ENCODE assay signal across 12 mouse cellular contexts in the genomic region with DNA sequence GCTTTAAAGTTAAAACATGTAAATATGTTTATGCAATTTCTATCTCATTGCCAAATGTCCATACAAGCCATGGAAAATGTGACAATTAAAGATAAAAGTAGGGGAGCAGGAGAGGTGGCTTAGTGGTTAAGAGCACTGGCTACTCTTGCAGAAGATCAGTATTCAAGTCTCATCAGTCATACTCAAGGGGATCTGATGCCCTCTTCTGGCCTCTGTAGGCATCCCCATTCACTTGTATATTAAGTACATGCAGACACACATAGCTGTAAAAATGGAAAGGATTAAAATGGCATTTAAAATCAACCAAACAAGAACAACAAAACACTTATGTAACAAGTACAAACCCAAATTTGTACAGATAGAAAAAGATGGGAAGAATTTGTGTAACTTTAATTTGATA. TPM values are rescaled to one million over a fixed set of nuclear protein-coding genes. Genes with fewer than 3 reads are reported as not detected.
DNase-seq lines count a peak whose midpoint lies in the region; ATAC-seq and TF ChIP-seq lines count a peak whose summit lies in the region.
"Had no signal": no experiment of that assay in that cellular context is flagged by ENCODE, and none has a peak within 500 bp of the region (broad histone marks: within the 10 kb centered on the region; RNA-seq: fewer than 3 reads in every experiment).

No protein-coding gene starts in this region.

- no peak overlapping the region for H3K4me2 ChIP-seq in liver, embryonic 14.5 days (ENCODE audit: low read depth)
- no peak overlapping the region for H3K4me2 ChIP-seq in liver, embryonic 12.5 days
- H3K4me2 ChIP-seq: forebrain, embryonic 13.5 days; hindbrain, embryonic 13.5 days; liver, embryonic 15.5 days had no signal

- H3K4me1 ChIP-seq in liver, embryonic 14.5 days (replicated peaks; ENCODE audit: control insufficient read depth in 2 of 2, insufficient read depth in 2 of 2, low read length in 1 of 2) = no peaks in the 10 kb centered on the region
- no peaks in the 10 kb centered on the region for H3K4me1 ChIP-seq in liver, embryonic 12.5 days
- H3K4me1 ChIP-seq: forebrain, embryonic 13.5 days; hindbrain, embryonic 13.5 days; liver, embryonic 15.5 days had no signal

- no peak overlapping the region for H3K9ac ChIP-seq in liver, embryonic 14.5 days (replicated peaks)
- no peak overlapping the region for H3K9ac ChIP-seq in liver, embryonic 12.5 days
- H3K9ac ChIP-seq: forebrain, embryonic 13.5 days; hindbrain, embryonic 13.5 days; liver, embryonic 15.5 days had no signal

- no peak overlapping the region for H3K27ac ChIP-seq in liver, embryonic 14.5 days
- H3K27ac ChIP-seq in liver, embryonic 12.5 days = no peak overlapping the region
- H3K27ac ChIP-seq: forebrain, embryonic 13.5 days; hindbrain, embryonic 13.5 days; liver, embryonic 15.5 days had no signal

- no peaks in the 10 kb centered on the region for H3K36me3 ChIP-seq in liver, embryonic 14.5 days (replicated peaks; ENCODE audit: control insufficient read depth, insufficient read depth, low read depth)
- H3K36me3 ChIP-seq in liver, embryonic 12.5 days = no peaks in the 10 kb centered on the region
- H3K36me3 ChIP-seq: hindbrain, embryonic 13.5 days; liver, embryonic 15.5 days had no signal

- TF ChIP-seq EP300 in liver, embryonic 14.5 days (IDR thresholded peaks at IDR 0.05; ENCODE audit: low read depth) = no peak

- TF ChIP-seq CTCF in liver, embryonic 14.5 days (IDR thresholded peaks at IDR 0.05; ENCODE audit: low read depth) = peak; percentile 32; the same call in 1 of the 2 replicates

- H3K9me3 ChIP-seq in liver, embryonic 14.5 days (ENCODE audit: control insufficient read depth, low read length) = no peaks in the 10 kb centered on the region
- H3K9me3 ChIP-seq in liver, embryonic 12.5 days (replicated peaks) = no peaks in the 10 kb centered on the region
- H3K9me3 ChIP-seq: forebrain, embryonic 13.5 days; hindbrain, embryonic 13.5 days; liver, embryonic 15.5 days had no signal

- peak; percentile 17 for DNase-seq in embryo, embryonic 10.5 days (ENCODE audit: low spot score)
- DNase-seq in embryo, embryonic 9.5 days (ENCODE audit: extremely low spot score) = no peak
- DNase-seq in liver, embryonic 14.5 days (ENCODE audit: low read depth in 3 of 3, low spot score in 3 of 3) = peak in 2 of 3 experiments; percentile 3
- peak; percentile 24 for DNase-seq in ES-CJ7 (ENCODE audit: low read depth, low spot score)
- DNase-seq in ovary, adult 18-20 months (ENCODE audit: low spot score) = no peak
- DNase-seq in left cerebral cortex, adult 8-10 months (ENCODE audit: low spot score in 2 of 2) = no peak
- DNase-seq: midbrain, embryonic 14.5 days had no signal

- H3K4me3 ChIP-seq in liver, embryonic 14.5 days (ENCODE audit: insufficient read depth in 1 of 2, low read depth in 2 of 2, low read length in 2 of 2) = no peak overlapping the region
- no peak overlapping the region for H3K4me3 ChIP-seq in liver, embryonic 12.5 days
- H3K4me3 ChIP-seq: forebrain, embryonic 13.5 days; hindbrain, embryonic 13.5 days; liver, embryonic 15.5 days had no signal

- ATAC-seq in liver, embryonic 14.5 days (ENCODE audit: insufficient read depth) = no peak
- ATAC-seq in liver, embryonic 12.5 days = no peak
- ATAC-seq in megakaryocyte progenitor cell, adult 5-6 weeks (replicated peaks; ENCODE audit: poor library complexity) = 0 out of 2 replicates have a peak, but pooled peaks have one; percentile 37
- ATAC-seq: forebrain, embryonic 13.5 days had no signal

- H3K27me3 ChIP-seq in liver, embryonic 14.5 days (ENCODE audit: control insufficient read depth, insufficient read depth, low read length) = no peaks in the 10 kb centered on the region
- no peaks in the 10 kb centered on the region for H3K27me3 ChIP-seq in liver, embryonic 12.5 days (replicated peaks)
- H3K27me3 ChIP-seq: forebrain, embryonic 13.5 days; hindbrain, embryonic 13.5 days; liver, embryonic 15.5 days had no signal

RNA-seq across cellular contexts. Expression of gene Tanc2, which starts 54.2 kb away (rescaled TPM):
- polyA plus RNA-seq in liver, embryonic 14.5 days (2012; rRNA removed) = 0.66 TPM in 2 replicates
- polyA plus RNA-seq in liver, embryonic 14.5 days (2014; fragmentation: Nextera tagmentation; extraction: Ambion mirVana) = 0.89 and 0.99 TPM in 2 replicates
- 3.4 and 4.4 TPM in 2 replicates for polyA plus RNA-seq in liver, embryonic 12.5 days (2016; fragmentation: Nextera tagmentation; extraction: Ambion mirVana)
- total RNA-seq in megakaryocyte progenitor cell, adult 5-6 weeks (2015) = 3.0 and 3.4 TPM in 2 replicates
- 1.1 and 1.5 TPM in 2 replicates for total RNA-seq in megakaryocyte progenitor cell, adult 5-6 weeks (2017)
- 100 to 1,000 TPM; 209 to 233 (median 215) TPM for total RNA-seq in left cerebral cortex, adult 8-10 months (2022)

Comparison
In these comparisons a context has a peak if more than half of its experiments do, and no peak if none do; other contexts are left out.
1. DNase-seq: peak in embryo, embryonic 10.5 days (single experiment), liver, embryonic 14.5 days (2 of 3) and ES-CJ7 (single experiment); none in embryo, embryonic 9.5 days (single experiment), ovary, adult 18-20 months (single experiment) and left cerebral cortex, adult 8-10 months (0 of 2).
2. RNA of gene Tanc2, which starts 54.2 kb away (total RNA-seq): 209 to 233 TPM in left cerebral cortex, adult 8-10 months; 1.1 to 3.4 TPM in megakaryocyte progenitor cell, adult 5-6 weeks; every median in the first group is over 10 times any median in the second.